Mouse (Mus musculus) adipose tissue, adult 10 weeks (tissue): Measurements from ENCODE around the gene Tas2r139. TPM values are rescaled to one million over a fixed set of nuclear protein-coding genes. Genes with fewer than 3 reads are reported as not detected.

Experiments used
- polyA plus RNA-seq: library from polyadenylated mRNA; stranded (reverse); fragments of 350-450 nt; fragmentation: Illumina TruSeq; extraction: RNeasy Lipid Tissue Mini Kit (QIAGEN cat#74804); gene quantifications from one replicate; pipeline ENCODE4 v1.2.3, GENCODE M21; 2014; ENCODE audit warnings: low read depth, low replicate concordance

Tas2r139 gene
- not detected for polyA plus RNA-seq

DNA sequence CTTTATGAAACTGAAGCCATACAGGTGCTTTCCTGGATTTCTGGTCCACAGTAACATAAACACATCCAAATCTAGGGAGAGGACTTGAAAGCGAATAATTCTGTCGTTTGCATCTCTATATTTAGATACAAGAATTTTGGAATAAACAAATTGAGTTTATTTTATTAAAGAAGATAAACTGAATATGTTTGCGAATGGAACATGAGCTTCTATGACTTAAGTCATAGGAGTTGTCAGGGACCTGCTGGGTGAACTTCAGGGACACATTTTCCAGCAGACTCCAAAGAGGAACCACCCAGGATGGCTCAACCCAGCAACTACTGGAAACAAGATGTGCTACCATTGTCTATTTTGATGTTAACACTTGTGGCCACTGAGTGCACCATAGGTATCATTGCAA, at the start of gene Tas2r139:
Gene Tas2r139 (plus strand): TSS at position 301 of the 400 bp plus-strand sequence.

Other genes with a start within 250 kb of the Tas2r139 start
- gene Sval1, start 189.3 kb upstream of the Tas2r139 start, polyA plus RNA-seq: not detected
- not detected for gene Sval3, start 172.8 kb upstream of the Tas2r139 start, polyA plus RNA-seq
- gene Sva, start 102.5 kb upstream of the Tas2r139 start, polyA plus RNA-seq: not detected
- not detected for gene Tas2r144, start 74.4 kb downstream of the Tas2r139 start, polyA plus RNA-seq
- 79.9 TPM for gene Gstk1, start 105.0 kb downstream of the Tas2r139 start, polyA plus RNA-seq
- 15.8 TPM for gene Tmem139, start 121.0 kb downstream of the Tas2r139 start, polyA plus RNA-seq
- gene Casp2, start 124.0 kb downstream of the Tas2r139 start, polyA plus RNA-seq: 22.0 TPM
- 0.41 TPM for gene Clcn1, start 145.7 kb downstream of the Tas2r139 start, polyA plus RNA-seq
- 0.51 TPM for gene Fam131b, start 183.7 kb downstream of the Tas2r139 start, polyA plus RNA-seq
- 88.0 TPM for gene Zyx, start 208.7 kb downstream of the Tas2r139 start, polyA plus RNA-seq
- 14.2 TPM for gene Epha1, start 232.3 kb downstream of the Tas2r139 start, polyA plus RNA-seq